Mouse (Mus musculus) hematopoietic stem cell, adult 5-6 weeks (primary cell): ENCODE data around the gene Blmh. TPM values are rescaled to one million over a fixed set of nuclear protein-coding genes. Genes with fewer than 3 reads are reported as not detected.
"Not testable (repeated sequence)": the region's sequence is repeated elsewhere in the genome, so short reads cannot be mapped to it uniquely, and the experiment has no call there.

Experiments used
- ATAC-seq, 2 experiments: fragments of 125-278 bp in 1 of 2; replicated peaks in 1 of 2; 2 replicates each; pipeline ENCODE4 v1.8.0; 2016 to 2017; ENCODE audit warnings: inconsistent platforms in 2 of 2, mild to moderate bottlenecking in 2 of 2, moderate number of reproducible peaks in 2 of 2, low read depth in 1 of 2, moderate TSS enrichment in 1 of 2; ENCODE audit not compliant: low FRiP score in 2 of 2, poor library complexity in 2 of 2, severe bottlenecking in 2 of 2, insufficient read depth in 1 of 2, low TSS enrichment in 1 of 2
- total RNA-seq: library from RNA; stranded (forward); fragments of 172-1452, 232-1000 nt; gene quantifications from 2 replicates; pipeline ENCODE4 v1.2.3, GENCODE M21; 2017

The Blmh gene
- total RNA-seq, 1 experiment from 2014 or later, result 167 TPM

GRCm38 (mm10) chr11:76911325-76912054 is 13.1 kb upstream of the Blmh start:
- ATAC-seq, result no peak

GRCm38 (mm10) chr11:76912055-76912395 is 12.6 kb upstream of the Blmh start:
- no peak for ATAC-seq

GRCm38 (mm10) chr11:76914366-76914765 is 10.2 kb upstream of the Blmh start:
- no peak for ATAC-seq

GRCm38 (mm10) chr11:76916539-76917229 is 7.9 kb upstream of the Blmh start:
- ATAC-seq, result peak; percentile 78 to 82

GRCm38 (mm10) chr11:76917230-76917548 is 7.4 kb upstream of the Blmh start:
- ATAC-seq, result no peak

GRCm38 (mm10) chr11:76920607-76921006 is 4.0 kb upstream of the Blmh start:
- no peak for ATAC-seq

GRCm38 (mm10) chr11:76928586-76928985 is 4.0 kb downstream of the Blmh start:
- not testable (repeated sequence) for ATAC-seq

- ATAC-seq, result no peak
Observed at GRCm38 (mm10) chr11:76933209-76933608, 8.6 kb downstream of the Blmh start.

GRCm38 (mm10) chr11:76936578-76936977 is 12.0 kb downstream of the Blmh start:
- no peak for ATAC-seq

GRCm38 (mm10) chr11:76944839-76945238 is 20.2 kb downstream of the Blmh start:
- no peak for ATAC-seq

- peak; percentile 91 to 97 for ATAC-seq
Observed at GRCm38 (mm10) chr11:76945386-76946202, 21.0 kb downstream of the Blmh start.

- no peak for ATAC-seq
Observed at GRCm38 (mm10) chr11:76946203-76946585, 21.6 kb downstream of the Blmh start.

GRCm38 (mm10) chr11:76953536-76953935 is 28.9 kb downstream of the Blmh start:
- no peak for ATAC-seq

- ATAC-seq, result no peak
Observed at GRCm38 (mm10) chr11:76965703-76966102, 41.1 kb downstream of the Blmh start.

- ATAC-seq, result no peak
Observed at GRCm38 (mm10) chr11:76970328-76970727, 45.7 kb downstream of the Blmh start.

- no peak for ATAC-seq
Observed at GRCm38 (mm10) chr11:76974680-76975319, 50.2 kb downstream of the Blmh start.

GRCm38 (mm10) chr11:76981570-76982141 is 57.0 kb downstream of the Blmh start:
- ATAC-seq, result no peak

GRCm38 (mm10) chr11:76982415-76982814 is 57.8 kb downstream of the Blmh start:
- no peak for ATAC-seq
